ENCODE assay signal across 16 mouse cellular contexts in genomic region chr7:78918686-78919085, GRCm38 (mm10). TPM values are rescaled to one million over a fixed set of nuclear protein-coding genes. Genes with fewer than 3 reads are reported as not detected.
A peak's percentile ranks its signal among the peaks of the same experiment; 100 is the strongest.
DNase-seq lines count a peak whose midpoint lies in the region; ATAC-seq and TF ChIP-seq lines count a peak whose summit lies in the region.
"Had no signal": no experiment of that assay in that cellular context is flagged by ENCODE, and none has a peak within 500 bp of the region (broad histone marks: within the 10 kb centered on the region; RNA-seq: fewer than 3 reads in every experiment).

No protein-coding gene starts in this region.

- 21% methylated on average over 4 of the region's 4 CpGs for WGBS in cerebellum, adult 2 months
- 48% methylated on average over 4 of the region's 4 CpGs for WGBS in kidney, embryonic 14.5 days

- no peaks in the 10 kb centered on the region for H3K36me3 ChIP-seq in kidney, embryonic 14.5 days (ENCODE audit: control insufficient read depth, insufficient read depth, low read length)
- H3K36me3 ChIP-seq: hindbrain, embryonic 10.5 days; intestine, embryonic 15.5 days had no signal

- H3K4me2 ChIP-seq in kidney, embryonic 14.5 days (replicated peaks; ENCODE audit: low read depth, low read length): no peak overlapping the region
- H3K4me2 ChIP-seq: heart, embryonic 11.5 days; intestine, embryonic 15.5 days had no signal

- peak; percentile 70 to 76 for DNase-seq in cerebellum, postnatal 10 days
- DNase-seq in cerebellum, adult 2 months: no peak
- DNase-seq in kidney, postnatal 14 days: peak; percentile 15
- DNase-seq in A20 (ENCODE audit: low read depth, low spot score) (peak; percentile 71), ZHBTc4 (ENCODE audit: low read depth, low spot score) (peak; percentile 96)
- no peak for DNase-seq in layer of hippocampus, adult 11-12 months (ENCODE audit: low spot score)
- no peak for DNase-seq in ovary, postnatal 36 days (ENCODE audit: low spot score)
- DNase-seq: adrenal gland, postnatal 25 days; gastrocnemius, postnatal 36 days; liver; lung, adult 2 months had no signal

- H3K4me1 ChIP-seq in cerebellum, adult 2 months (ENCODE audit: control insufficient read depth, insufficient read depth, low read length): no peaks in the 10 kb centered on the region; the same call in 1 of the 2 replicates
- no peaks in the 10 kb centered on the region for H3K4me1 ChIP-seq in kidney, embryonic 14.5 days (ENCODE audit: control insufficient read depth, insufficient read depth, low read length)

- no peak overlapping the region for H3K9ac ChIP-seq in kidney, embryonic 14.5 days (ENCODE audit: low read depth, low read length)
- H3K9ac ChIP-seq: intestine, embryonic 15.5 days had no signal

- no peak for TF ChIP-seq POLR2A in cerebellum, adult 2 months (IDR thresholded peaks at IDR 0.05; ENCODE audit: borderline replicate concordance, insufficient read depth, low read length)

- H3K4me3 ChIP-seq in cerebellum, adult 2 months (replicated peaks; ENCODE audit: insufficient read depth, low read depth, low read length): no peak overlapping the region
- H3K4me3 ChIP-seq in kidney, embryonic 14.5 days (ENCODE audit: low read length): no peak overlapping the region
- H3K4me3 ChIP-seq: hindbrain, embryonic 10.5 days; intestine, embryonic 15.5 days had no signal

- no peaks in the 10 kb centered on the region for H3K27me3 ChIP-seq in cerebellum, adult 2 months (ENCODE audit: control insufficient read depth, insufficient read depth, low read length)
- H3K27me3 ChIP-seq in kidney, embryonic 14.5 days (ENCODE audit: control insufficient read depth, insufficient read depth, low read length): no peaks in the 10 kb centered on the region
- H3K27me3 ChIP-seq: intestine, embryonic 15.5 days had no signal

- ATAC-seq in kidney, embryonic 14.5 days (ENCODE audit: low FRiP score, low TSS enrichment): no peak
- ATAC-seq: activated CD4-positive, CD25-positive, alpha-beta regulatory T cell, adult 4 months; intestine, embryonic 15.5 days had no signal

- no peak for TF ChIP-seq CTCF in cerebellum, adult 2 months (IDR thresholded peaks at IDR 0.05; ENCODE audit: borderline replicate concordance, insufficient read depth, low read depth, low read length)

- H3K27ac ChIP-seq in cerebellum, adult 2 months (ENCODE audit: insufficient read depth, low read length): no peak overlapping the region
- no peak overlapping the region for H3K27ac ChIP-seq in kidney, embryonic 14.5 days (ENCODE audit: low read depth, low read length)
- H3K27ac ChIP-seq: hindbrain, embryonic 10.5 days; intestine, embryonic 15.5 days had no signal

- H3K9me3 ChIP-seq in kidney, embryonic 14.5 days (ENCODE audit: control insufficient read depth, low read length): no peaks in the 10 kb centered on the region
- H3K9me3 ChIP-seq: hindbrain, embryonic 10.5 days; intestine, embryonic 15.5 days had no signal

RNA-seq across cellular contexts. Expression of gene Isg20, which starts 5.5 kb away (rescaled TPM):
- polyA plus RNA-seq in cerebellum, adult 2 months (2012; rRNA removed): 1.8 and 3.0 TPM in 2 replicates
- 0.96 and 1.3 TPM in 2 replicates for polyA plus RNA-seq in kidney, embryonic 14.5 days (2014; fragmentation: Nextera tagmentation; extraction: Ambion mirVana)

RNA-seq across cellular contexts. Expression of gene Aen, which starts 23.0 kb away (rescaled TPM):
- 23.7 and 27.2 TPM in 2 replicates for polyA plus RNA-seq in cerebellum, adult 2 months (2012; rRNA removed)
- 31.7 and 36.3 TPM in 2 replicates for polyA plus RNA-seq in kidney, embryonic 14.5 days (2014; fragmentation: Nextera tagmentation; extraction: Ambion mirVana)

Comparison
In these comparisons a context has a peak if more than half of its experiments do, and no peak if none do; other contexts are left out.
1. DNase-seq: peak in cerebellum, postnatal 10 days (2 of 2), kidney, postnatal 14 days (single experiment), A20 (single experiment) and ZHBTc4 (single experiment); none in cerebellum, adult 2 months (0 of 2), layer of hippocampus, adult 11-12 months (single experiment) and ovary, postnatal 36 days (single experiment).